In genomic region chr6:87811675-87812338, GRCm38 (mm10) we compare ENCODE assay signal across 8 mouse cellular contexts. TPM values are rescaled to one million over a fixed set of nuclear protein-coding genes. Genes with fewer than 3 reads are reported as not detected.
DNase-seq lines count a peak whose midpoint lies in the region; ATAC-seq lines count a peak whose summit lies in the region.

Rab43 (minus strand) TSS chr6:87812164.

- WGBS in hindbrain, embryonic 13.5 days: under 1% methylated on average over 48 of the region's 56 CpGs

- H3K4me1 ChIP-seq in hindbrain, embryonic 13.5 days (replicated peaks): peaks cover 24% of the 10 kb centered on the region

- H3K27me3 ChIP-seq in hindbrain, embryonic 13.5 days: peaks cover 4% of the 10 kb centered on the region; the same call in 1 of the 2 replicates

- peak; percentile 98 for ATAC-seq in hindbrain, embryonic 13.5 days (ENCODE audit: low FRiP score)

- no peaks in the 10 kb centered on the region for H3K9me3 ChIP-seq in hindbrain, embryonic 13.5 days

- peak within 1 kb of the TSS; percentile 83 for H3K9ac ChIP-seq in hindbrain, embryonic 13.5 days

- peaks cover 34% of the 10 kb centered on the region for H3K36me3 ChIP-seq in hindbrain, embryonic 13.5 days

- peak within 1 kb of the TSS; percentile 74 for H3K4me3 ChIP-seq in hindbrain, embryonic 13.5 days

- H3K4me2 ChIP-seq in hindbrain, embryonic 13.5 days: peak within 1 kb of the TSS; percentile 84

- DNase-seq in NIH3T3 (ENCODE audit: low read depth): peak; percentile 96
- DNase-seq in cerebellum, postnatal 10 days: peak; percentile 94 to 97
- peak; percentile 74 to 81 for DNase-seq in frontal cortex, postnatal 14 days (ENCODE audit: low spot score in 2 of 2)
- DNase-seq in layer of hippocampus, postnatal 25 days (ENCODE audit: extremely low spot score in 1 of 2, low spot score in 1 of 2): peak; percentile 75 to 78
- DNase-seq in lung, postnatal 25 days (ENCODE audit: low spot score): peak; percentile 94
- DNase-seq in retina, embryonic 14.5 days (ENCODE audit: low spot score): peak; percentile 89
- DNase-seq in thymus, postnatal 4 days: peak; percentile 96

- H3K27ac ChIP-seq in hindbrain, embryonic 13.5 days: peak within 1 kb of the TSS; percentile 70

RNA-seq across cellular contexts. Expression of gene Rab43, which starts in this region (rescaled TPM):
- polyA plus RNA-seq in hindbrain, embryonic 13.5 days (2015; fragmentation: Nextera tagmentation; extraction: Ambion mirVana): 9.3 and 9.6 TPM in 2 replicates
- 10 to 100 TPM; 15.4 to 18.3 TPM for total RNA-seq in layer of hippocampus, postnatal 25 days (2021)

Comparison
In these comparisons a context has a peak if more than half of its experiments do, and no peak if none do; other contexts are left out.
1. Peak in every context shown above with its lines: DNase-seq, ATAC-seq, H3K4me3 ChIP-seq and H3K27ac ChIP-seq.